Mouse (Mus musculus): ENCODE results near the gene Gm13271. TPM values are rescaled to one million over a fixed set of nuclear protein-coding genes. Genes with fewer than 3 reads are reported as not detected.
"Not testable (repeated sequence)": the region's sequence is repeated elsewhere in the genome, so short reads cannot be mapped to it uniquely, and the experiment has no call there.

The Gm13271 gene
- polyA plus RNA-seq (2016; fragmentation: Nextera tagmentation; extraction: Ambion mirVana) = not detected in 2 replicates

DNA sequence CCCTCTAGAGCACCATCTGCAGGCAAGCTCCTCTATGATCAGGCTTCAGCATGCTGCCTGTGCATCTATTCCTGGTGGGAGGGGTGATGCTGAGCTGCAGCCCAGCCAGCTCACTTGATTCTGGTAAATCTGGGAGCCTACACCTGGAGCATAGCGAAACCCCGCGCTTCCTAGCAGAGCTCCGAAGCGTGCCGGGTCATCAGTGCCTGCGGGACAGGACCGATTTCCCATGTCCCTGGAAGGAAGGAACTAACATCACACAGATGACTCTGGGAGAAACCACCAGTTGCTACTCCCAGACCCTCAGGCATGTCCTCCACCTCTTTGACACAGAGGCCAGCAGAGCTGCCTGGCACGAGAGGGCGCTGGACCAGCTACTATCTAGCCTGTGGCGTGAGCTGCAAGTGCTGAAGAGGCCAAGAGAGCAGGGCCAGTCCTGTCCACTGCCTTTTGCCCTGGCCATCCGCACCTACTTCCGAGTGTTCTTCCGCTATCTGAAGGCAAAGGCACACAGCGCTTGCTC, at the start of gene Gm13271:
Gene Gm13271, plus strand, starts transcription at position 51 of the 523 bp plus-strand sequence.
- not testable (repeated sequence) for H3K4me3 ChIP-seq; DNase-seq (ENCODE audit: extremely low spot score, low spot score); H3K27ac ChIP-seq; H3K36me3 ChIP-seq (replicated peaks); H3K4me1 ChIP-seq; H3K27me3 ChIP-seq (ENCODE audit: poor library complexity, severe bottlenecking); H3K9me3 ChIP-seq
- 65% methylated on average over 15 of the region's 15 CpGs for WGBS

GRCm38 (mm10) chr4:88705924-88706323, 48.7 kb upstream of the Gm13271 start:
- Histone ChIP-seq H3K9me3 (no peaks in the 10 kb centered on the region), H3K4me3 (no peak overlapping the region), H3K4me1 (no peaks in the 10 kb centered on the region), H3K27ac (no peak overlapping the region), H3K27me3 (ENCODE audit: poor library complexity, severe bottlenecking) (no peaks in the 10 kb centered on the region), H3K36me3 (replicated peaks) (0 out of 2 replicates have a peak, but pooled peaks cover 4% of the 10 kb centered on the region)
- WGBS = 54% methylated on average over 3 of the region's 3 CpGs
- DNase-seq (ENCODE audit: extremely low spot score, low spot score) = no peak

DNA sequence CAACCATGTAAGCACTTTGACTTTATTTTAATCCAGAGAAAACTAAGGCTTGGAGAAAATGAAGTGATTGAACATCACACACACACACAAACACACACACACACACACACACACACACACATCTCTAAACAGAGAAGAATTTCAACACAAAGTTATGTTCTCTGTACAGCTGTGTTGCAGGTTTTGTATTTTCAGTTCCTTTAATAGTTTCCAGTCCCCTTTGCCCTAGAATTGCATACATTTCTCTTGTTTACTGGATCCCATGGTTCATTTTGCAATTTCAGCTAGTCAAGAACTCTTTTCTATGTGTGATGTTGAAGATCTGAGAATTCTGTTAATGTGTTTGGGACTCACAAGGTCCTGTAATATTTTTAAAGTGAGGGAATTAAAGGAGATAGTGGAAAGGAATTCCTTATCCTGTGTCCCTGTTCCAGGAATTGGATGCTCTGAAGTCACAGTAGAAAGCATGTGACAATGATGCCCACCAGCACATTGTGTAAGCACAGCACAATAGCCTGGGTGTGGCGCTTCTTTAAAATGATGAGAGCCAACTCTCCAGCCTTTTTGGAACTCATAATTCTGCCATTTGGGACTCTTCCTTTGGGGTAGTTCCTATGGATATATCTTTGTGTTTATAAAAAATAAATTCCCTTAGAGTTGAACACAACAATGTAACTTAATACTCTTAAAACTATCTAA, 47.4 kb upstream of the Gm13271 start:
- 95% methylated on average over 1 of the region's 1 CpGs for WGBS

GRCm38 (mm10) chr4:88714281-88714680, 40.4 kb upstream of the Gm13271 start:
- H3K9me3 ChIP-seq = peaks cover 10% of the 10 kb centered on the region
- no peaks in the 10 kb centered on the region for H3K27me3 ChIP-seq (ENCODE audit: poor library complexity, severe bottlenecking)
- WGBS = 100% methylated on average over 1 of the region's 1 CpGs
- peaks cover 70% of the 10 kb centered on the region for H3K36me3 ChIP-seq (replicated peaks)
- no peak overlapping the region for H3K27ac ChIP-seq
- H3K4me1 ChIP-seq = peaks cover 15% of the 10 kb centered on the region
- DNase-seq (ENCODE audit: extremely low spot score, low spot score) = no peak
- H3K4me3 ChIP-seq = no peak overlapping the region

More for the DNA sequence above, 47.4 kb upstream of the Gm13271 start:
- H3K4me3 ChIP-seq = no peak overlapping the region
- no peak for DNase-seq (ENCODE audit: extremely low spot score, low spot score)
- H3K4me1 ChIP-seq = no peaks in the 10 kb centered on the region
- H3K9me3 ChIP-seq = no peaks in the 10 kb centered on the region; the same call in 1 of the 2 replicates
- H3K27ac ChIP-seq = no peak overlapping the region
- no peaks in the 10 kb centered on the region for H3K27me3 ChIP-seq (ENCODE audit: poor library complexity, severe bottlenecking)
- H3K36me3 ChIP-seq (replicated peaks) = 0 out of 2 replicates have a peak, but pooled peaks cover 4% of the 10 kb centered on the region

DNA sequence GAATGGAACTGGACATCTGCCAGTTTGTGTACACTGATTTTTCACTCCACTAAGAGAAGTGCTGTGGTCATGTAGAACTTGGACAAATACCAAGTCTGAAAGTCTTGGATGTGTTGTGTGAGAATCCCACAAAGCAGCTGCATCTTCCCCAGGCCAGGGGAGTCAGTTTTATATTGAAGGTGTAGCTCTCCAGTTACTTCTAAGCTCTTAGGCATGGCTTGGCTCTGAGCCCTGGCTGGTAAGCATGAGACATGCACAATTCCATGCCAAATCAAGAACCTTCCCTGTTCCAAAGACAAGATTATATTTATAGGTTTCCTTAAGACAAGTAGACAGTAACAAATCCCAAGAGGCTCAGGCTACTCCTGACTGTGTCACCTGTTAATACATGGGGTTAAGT, 39.6 kb upstream of the Gm13271 start:
- Histone ChIP-seq H3K36me3 (replicated peaks) (peaks cover 74% of the 10 kb centered on the region), H3K4me3 (no peak overlapping the region), H3K9me3 (peaks cover 10% of the 10 kb centered on the region), H3K27ac (no peak overlapping the region), H3K4me1 (peaks cover 23% of the 10 kb centered on the region), H3K27me3 (ENCODE audit: poor library complexity, severe bottlenecking) (no peaks in the 10 kb centered on the region)
- no peak for DNase-seq (ENCODE audit: extremely low spot score, low spot score)

- no peak overlapping the region for H3K27ac ChIP-seq
- 82% methylated on average over 1 of the region's 1 CpGs for WGBS
- peak overlapping the region; percentile 95 for H3K4me3 ChIP-seq
- H3K27me3 ChIP-seq (ENCODE audit: poor library complexity, severe bottlenecking) = no peaks in the 10 kb centered on the region
- H3K36me3 ChIP-seq (replicated peaks) = peaks cover 75% of the 10 kb centered on the region
- H3K9me3 ChIP-seq = peaks cover 10% of the 10 kb centered on the region
- peaks cover 40% of the 10 kb centered on the region for H3K4me1 ChIP-seq
- no peak for DNase-seq (ENCODE audit: extremely low spot score, low spot score)
Observed at GRCm38 (mm10) chr4:88718715-88719114, 36.0 kb upstream of the Gm13271 start.

GRCm38 (mm10) chr4:88721791-88722721, 32.6 kb upstream of the Gm13271 start, which contains the start of the genes Gm26566 and Klhl9:
TSS of gene Gm26566 (plus strand) at chr4:88721805.
TSS of gene Klhl9 (minus strand) at chr4:88722465.
- WGBS = under 1% methylated on average over 82 of the region's 82 CpGs
- Histone ChIP-seq H3K27ac (peak within 1 kb of the TSS; percentile 99), H3K27me3 (ENCODE audit: poor library complexity, severe bottlenecking) (no peaks in the 10 kb centered on the region)

DNA sequence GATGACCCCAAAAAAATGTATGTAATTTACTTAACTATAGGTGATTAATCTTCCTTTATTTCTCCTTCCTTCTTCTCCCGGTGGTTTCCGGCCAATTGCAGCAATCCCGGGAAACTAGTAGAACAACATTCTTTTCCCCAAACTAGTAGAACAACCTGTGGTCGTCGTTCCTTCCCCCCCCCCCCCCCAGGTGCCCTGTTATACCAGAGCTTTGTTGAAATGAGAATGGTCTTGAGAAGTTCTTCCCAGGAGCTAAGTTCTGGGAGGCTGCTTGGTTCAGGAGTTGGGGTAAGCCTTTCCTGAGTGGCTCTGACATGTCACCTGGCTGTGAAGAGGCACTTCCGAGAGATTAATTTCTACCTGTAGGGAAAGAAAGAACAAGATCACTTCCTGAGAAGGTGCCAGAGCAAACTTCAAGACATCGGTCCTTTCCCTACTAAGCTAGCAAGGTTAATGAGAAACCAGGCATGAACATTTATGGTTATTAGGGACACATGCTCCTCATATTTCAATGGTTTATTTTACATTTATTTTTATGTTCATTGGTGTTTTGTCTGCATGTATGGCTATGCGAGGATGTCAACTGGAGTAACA, 31.1 kb upstream of the Gm13271 start:
- peaks cover 30% of the 10 kb centered on the region for H3K4me1 ChIP-seq
- H3K4me3 ChIP-seq = no peak overlapping the region
- H3K27ac ChIP-seq = no peak overlapping the region
- peaks cover 27% of the 10 kb centered on the region for H3K36me3 ChIP-seq (replicated peaks)
- H3K27me3 ChIP-seq (ENCODE audit: poor library complexity, severe bottlenecking) = no peaks in the 10 kb centered on the region
- no peaks in the 10 kb centered on the region; the same call in 1 of the 2 replicates for H3K9me3 ChIP-seq
- DNase-seq (ENCODE audit: extremely low spot score, low spot score) = no peak
- 66% methylated on average over 8 of the region's 8 CpGs for WGBS

More at GRCm38 (mm10) chr4:88721791-88722721, 32.6 kb upstream of the Gm13271 start, which contains the start of the genes Gm26566 and Klhl9:
- Histone ChIP-seq H3K9me3 (no peaks in the 10 kb centered on the region; the same call in 1 of the 2 replicates), H3K4me1 (peaks cover 40% of the 10 kb centered on the region), H3K36me3 (replicated peaks) (peaks cover 42% of the 10 kb centered on the region), H3K4me3 (peak within 1 kb of the TSS; percentile 95)
- peak; percentile 97 for DNase-seq (ENCODE audit: extremely low spot score, low spot score)

DNA sequence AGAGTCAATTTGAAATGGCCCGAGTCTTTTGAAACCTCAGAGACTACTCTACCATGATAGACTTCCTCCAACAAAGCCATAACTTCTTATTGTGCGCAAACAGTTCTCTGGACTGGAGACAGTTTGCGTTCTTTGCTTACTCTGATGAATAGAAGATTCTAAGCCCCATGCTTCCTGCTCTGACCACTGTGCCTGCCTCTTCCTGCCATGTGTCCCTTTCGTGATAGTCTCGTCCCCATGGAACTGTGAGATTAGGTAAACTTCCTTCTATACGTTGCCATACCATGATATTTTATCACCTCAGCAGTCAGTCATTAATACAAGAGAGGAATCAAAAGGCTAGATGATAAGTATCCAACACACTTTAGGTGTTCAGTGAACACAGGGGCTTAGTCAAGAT, 27.9 kb upstream of the Gm13271 start:
- Histone ChIP-seq H3K4me3 (no peak overlapping the region), H3K36me3 (replicated peaks) (no peaks in the 10 kb centered on the region), H3K27ac (no peak overlapping the region), H3K27me3 (ENCODE audit: poor library complexity, severe bottlenecking) (no peaks in the 10 kb centered on the region), H3K9me3 (no peaks in the 10 kb centered on the region), H3K4me1 (peaks cover under 1% of the 10 kb centered on the region; the same call in 1 of the 2 replicates)
- DNase-seq (ENCODE audit: extremely low spot score, low spot score) = no peak
- 90% methylated on average over 6 of the region's 6 CpGs for WGBS

- 15% methylated on average over 1 of the region's 1 CpGs for WGBS
- Histone ChIP-seq H3K36me3 (replicated peaks) (no peaks in the 10 kb centered on the region), H3K9me3 (no peaks in the 10 kb centered on the region)
Observed at GRCm38 (mm10) chr4:88727324-88727723, 27.3 kb upstream of the Gm13271 start.

DNA sequence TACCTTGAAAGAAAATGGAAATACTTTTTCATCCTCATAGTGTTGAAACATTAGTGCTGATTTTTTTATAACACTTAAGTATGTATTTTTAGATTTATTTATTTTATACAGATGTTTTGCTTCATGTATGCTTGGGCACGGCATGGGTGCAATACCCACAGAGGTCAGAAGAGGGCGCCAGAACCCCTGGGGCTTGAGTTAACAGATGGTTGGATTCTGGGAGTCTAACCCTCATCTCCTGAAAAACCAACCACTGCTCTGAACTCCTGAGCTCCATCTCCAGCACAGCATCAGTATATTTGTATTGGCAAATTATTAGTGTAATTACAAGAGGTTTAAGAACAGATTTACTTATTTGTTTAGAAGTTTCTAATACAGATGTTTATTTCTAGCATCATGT, 16.2 kb upstream of the Gm13271 start:
- H3K9me3 ChIP-seq = no peaks in the 10 kb centered on the region
- DNase-seq (ENCODE audit: extremely low spot score, low spot score) = peak; percentile 82
- H3K36me3 ChIP-seq (replicated peaks) = no peaks in the 10 kb centered on the region
- H3K4me3 ChIP-seq = no peak overlapping the region
- H3K27me3 ChIP-seq (ENCODE audit: poor library complexity, severe bottlenecking) = no peaks in the 10 kb centered on the region
- 4% methylated on average over 2 of the region's 2 CpGs for WGBS
- H3K4me1 ChIP-seq = no peaks in the 10 kb centered on the region
- H3K27ac ChIP-seq = no peak overlapping the region

More at GRCm38 (mm10) chr4:88727324-88727723, 27.3 kb upstream of the Gm13271 start:
- H3K4me1 ChIP-seq = no peaks in the 10 kb centered on the region
- H3K4me3 ChIP-seq = no peak overlapping the region
- DNase-seq (ENCODE audit: extremely low spot score, low spot score) = no peak
- H3K27ac ChIP-seq = no peak overlapping the region
- H3K27me3 ChIP-seq (ENCODE audit: poor library complexity, severe bottlenecking) = no peaks in the 10 kb centered on the region

DNA sequence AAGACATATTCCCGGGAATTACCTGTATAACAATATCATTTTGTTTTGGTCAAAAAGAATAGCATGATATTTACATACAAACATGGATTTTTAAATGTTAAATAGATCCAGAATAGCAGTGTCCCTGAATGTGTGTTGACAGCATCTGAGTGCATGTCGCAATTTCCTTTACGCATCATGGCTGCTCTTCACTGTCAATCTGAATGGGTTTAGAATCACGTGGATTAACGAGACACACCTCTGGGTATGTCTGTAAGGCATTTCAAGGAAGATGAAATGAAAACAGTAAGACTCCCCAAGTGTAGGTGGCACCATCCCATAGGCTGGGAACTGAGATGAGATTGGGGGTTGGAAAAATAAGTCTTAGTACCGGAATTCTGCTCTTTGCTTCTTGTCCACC, 15.6 kb upstream of the Gm13271 start:
- Histone ChIP-seq H3K36me3 (replicated peaks) (no peaks in the 10 kb centered on the region), H3K4me1 (no peaks in the 10 kb centered on the region), H3K27me3 (ENCODE audit: poor library complexity, severe bottlenecking) (no peaks in the 10 kb centered on the region), H3K4me3 (no peak overlapping the region), H3K9me3 (no peaks in the 10 kb centered on the region), H3K27ac (no peak overlapping the region)
- WGBS = 91% methylated on average over 6 of the region's 6 CpGs
- DNase-seq (ENCODE audit: extremely low spot score, low spot score) = no peak

Data from forebrain, embryonic 10.5 days (tissue).